Mouse (Mus musculus): ENCODE measurements around the gene Gcm1.
"Not testable (repeated sequence)": the region's sequence is repeated elsewhere in the genome, so short reads cannot be mapped to it uniquely, and the experiment has no call there.

Gene Gcm1

DNA sequence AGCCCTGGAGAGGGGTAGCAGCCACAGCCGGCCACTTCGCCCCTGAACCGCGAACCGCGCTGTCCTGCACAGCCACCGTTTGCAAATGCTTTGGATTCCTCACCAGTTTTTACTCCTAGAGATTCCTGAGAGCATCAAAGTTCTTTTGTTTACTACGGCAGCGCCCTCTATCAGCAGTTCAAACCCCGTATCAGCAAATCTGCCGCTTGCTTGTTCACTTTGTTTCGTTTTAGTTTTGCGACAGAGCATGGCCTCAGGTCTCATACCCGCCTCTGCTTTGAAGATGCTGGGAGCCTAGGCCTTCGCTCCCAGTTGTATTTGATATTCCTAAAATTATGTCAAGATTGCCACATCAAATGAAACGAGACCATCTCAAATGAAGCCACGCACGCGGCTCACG, 5.0 kb upstream of the Gcm1 start:
- no peak for DNase-seq (ENCODE audit: low read depth, low spot score)

- DNase-seq (ENCODE audit: low read depth, low spot score) = no peak
Observed at GRCm38 (mm10) chr9:78050452-78050970, 1.2 kb upstream of the Gcm1 start.

- no peak for DNase-seq (ENCODE audit: low read depth, low spot score)
Observed at GRCm38 (mm10) chr9:78053821-78054220, 2.1 kb downstream of the Gcm1 start.

- DNase-seq (ENCODE audit: low read depth, low spot score) = no peak
Observed at GRCm38 (mm10) chr9:78054298-78054697, 2.6 kb downstream of the Gcm1 start.

GRCm38 (mm10) chr9:78059525-78060120, 7.9 kb downstream of the Gcm1 start:
- DNase-seq (ENCODE audit: low read depth, low spot score) = no peak

DNA sequence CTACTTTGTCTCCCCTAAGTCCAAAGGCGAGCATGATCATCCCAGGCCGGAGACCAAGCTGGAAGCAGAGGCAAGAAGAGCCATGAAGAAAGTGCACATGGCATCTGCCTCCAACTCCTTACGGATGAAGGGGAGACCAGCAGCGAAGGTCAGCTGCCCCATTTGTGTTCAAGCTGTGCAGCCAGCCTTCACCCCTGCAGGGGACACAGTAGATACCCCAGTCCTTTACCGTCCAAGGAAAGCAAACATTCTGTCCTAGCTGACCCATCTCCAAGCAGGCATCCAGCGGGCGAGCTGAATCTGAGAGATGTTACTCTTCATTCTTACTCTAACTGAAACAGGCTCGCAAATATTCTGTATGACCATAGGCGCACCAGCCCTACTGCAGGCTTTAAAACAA, 10.7 kb downstream of the Gcm1 start:
- no peak for DNase-seq (ENCODE audit: low read depth, low spot score)

DNA sequence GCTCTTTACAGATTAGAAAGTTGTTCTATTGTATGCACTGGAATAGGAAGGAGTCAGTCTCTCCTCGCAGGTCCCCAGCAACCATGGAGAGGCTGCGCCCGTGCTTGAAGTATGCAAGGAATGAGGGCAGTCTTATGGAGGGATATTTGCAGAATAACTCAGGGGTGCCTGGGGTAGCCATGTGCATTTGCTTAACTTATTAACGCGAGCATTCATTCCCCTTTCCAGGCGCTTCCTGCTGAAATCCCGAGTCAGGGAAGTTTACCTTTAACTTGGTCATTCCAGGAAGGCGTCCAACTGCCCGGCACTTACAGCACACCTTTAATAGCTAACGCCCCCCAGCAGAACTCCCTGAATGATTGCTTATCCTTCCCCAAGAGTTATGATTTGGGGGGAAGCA, 12.4 kb downstream of the Gcm1 start:
- DNase-seq (ENCODE audit: low read depth, low spot score) = no peak

- DNase-seq (ENCODE audit: low read depth, low spot score) = no peak
Observed at GRCm38 (mm10) chr9:78070496-78070895, 18.8 kb downstream of the Gcm1 start.

GRCm38 (mm10) chr9:78071626-78072025, 19.9 kb downstream of the Gcm1 start:
- DNase-seq (ENCODE audit: low read depth, low spot score) = no peak

DNA sequence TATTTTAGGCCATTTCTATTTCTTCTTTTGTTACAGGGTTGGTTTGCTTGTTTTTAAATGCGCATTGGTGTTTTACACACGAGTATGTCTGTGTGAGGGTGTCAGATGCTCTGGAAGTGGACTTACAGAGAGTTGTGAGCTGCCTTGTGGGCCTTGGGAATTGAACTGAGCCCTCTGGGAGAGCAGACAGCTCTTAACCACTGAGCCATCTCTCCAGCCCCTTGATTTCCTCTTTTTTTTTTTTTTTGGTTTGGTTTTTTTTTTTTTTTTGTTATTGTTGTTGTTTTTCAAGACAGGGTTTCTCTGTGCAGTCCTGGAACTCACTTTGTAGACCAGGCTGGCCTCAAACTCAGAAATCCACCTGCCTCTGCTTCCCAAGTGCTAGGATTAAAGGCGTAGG, 21.6 kb downstream of the Gcm1 start:
- not testable (repeated sequence) for DNase-seq (ENCODE audit: low read depth, low spot score)

GRCm38 (mm10) chr9:78073713-78074340, 22.1 kb downstream of the Gcm1 start:
- no peak for DNase-seq (ENCODE audit: low read depth, low spot score)

DNA sequence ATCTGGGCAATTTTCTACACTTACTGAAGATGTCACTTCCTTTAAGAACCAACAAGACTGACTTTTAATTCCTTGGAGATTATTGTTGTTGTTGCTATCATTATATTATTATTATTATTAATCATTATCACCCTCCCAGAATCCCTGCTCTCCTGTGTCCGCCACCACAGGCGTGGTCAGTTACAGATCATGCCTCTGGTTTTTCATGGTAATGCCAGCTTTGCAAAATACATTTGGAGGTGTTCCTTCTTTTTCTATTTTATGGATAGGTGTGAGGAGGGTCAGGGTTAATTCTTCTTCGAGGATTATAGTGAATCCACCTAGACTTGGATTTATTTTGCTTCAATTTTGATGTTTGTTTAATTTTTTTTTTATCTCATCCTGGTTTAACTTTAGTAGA, 23.5 kb downstream of the Gcm1 start:
- DNase-seq (ENCODE audit: low read depth, low spot score) = no peak

DNA sequence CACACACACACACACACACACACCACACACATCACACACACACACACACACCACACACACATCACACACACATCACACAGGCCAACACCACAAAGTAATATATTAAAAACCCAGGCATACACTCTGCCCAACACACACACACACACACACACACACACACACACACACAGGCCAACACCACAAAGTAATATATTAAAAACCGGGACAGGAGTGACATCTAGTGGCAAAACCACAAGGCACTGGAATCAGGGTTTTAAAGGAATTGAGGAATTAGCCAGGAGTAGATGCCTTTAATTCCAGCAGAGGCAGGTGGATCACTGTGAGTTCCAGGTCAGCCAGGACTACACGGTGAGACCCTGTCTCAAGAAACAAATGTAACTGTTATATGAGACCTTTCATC, 26.5 kb downstream of the Gcm1 start:
- peak; percentile 53 for DNase-seq (ENCODE audit: low read depth, low spot score)

DNA sequence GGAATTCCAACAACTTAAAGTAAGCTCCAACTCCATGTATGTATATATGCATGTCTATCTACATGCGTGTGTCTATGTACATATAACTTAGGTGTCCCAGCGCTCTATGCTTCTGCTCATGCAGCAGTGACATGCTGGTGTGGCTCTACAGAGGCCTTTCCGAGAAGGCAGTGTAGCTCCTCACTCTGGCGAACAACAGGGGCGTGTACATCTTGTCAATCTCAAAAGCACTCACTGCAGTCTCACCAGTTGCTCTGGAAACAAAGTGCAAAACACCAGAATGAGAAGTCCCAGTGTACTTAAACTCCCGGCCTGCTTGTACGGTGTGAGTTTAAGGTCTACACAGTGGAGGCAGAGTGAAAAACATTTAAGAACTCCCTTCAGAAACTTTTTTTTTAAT, 30.1 kb downstream of the Gcm1 start:
- DNase-seq (ENCODE audit: low read depth, low spot score) = no peak

DNA sequence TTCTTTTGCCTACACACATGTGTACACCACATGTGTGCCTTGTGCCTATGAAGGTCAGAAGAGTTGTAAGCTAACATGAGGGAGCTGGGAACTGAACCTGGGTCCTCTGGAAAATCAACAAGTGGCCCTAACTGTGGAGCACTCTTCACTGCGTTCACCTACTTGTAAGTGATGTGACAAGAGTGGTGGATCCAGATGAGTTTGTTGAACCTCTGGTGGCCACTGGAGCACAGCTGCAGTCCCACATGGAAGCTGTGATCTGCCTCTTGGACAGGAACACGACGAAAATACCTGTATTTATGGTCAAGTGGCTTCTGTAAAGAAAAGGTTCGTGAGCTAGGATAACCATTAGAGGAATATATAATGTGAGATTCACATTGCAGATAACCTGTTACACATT, 32.6 kb downstream of the Gcm1 start:
- DNase-seq (ENCODE audit: low read depth, low spot score) = no peak

DNA sequence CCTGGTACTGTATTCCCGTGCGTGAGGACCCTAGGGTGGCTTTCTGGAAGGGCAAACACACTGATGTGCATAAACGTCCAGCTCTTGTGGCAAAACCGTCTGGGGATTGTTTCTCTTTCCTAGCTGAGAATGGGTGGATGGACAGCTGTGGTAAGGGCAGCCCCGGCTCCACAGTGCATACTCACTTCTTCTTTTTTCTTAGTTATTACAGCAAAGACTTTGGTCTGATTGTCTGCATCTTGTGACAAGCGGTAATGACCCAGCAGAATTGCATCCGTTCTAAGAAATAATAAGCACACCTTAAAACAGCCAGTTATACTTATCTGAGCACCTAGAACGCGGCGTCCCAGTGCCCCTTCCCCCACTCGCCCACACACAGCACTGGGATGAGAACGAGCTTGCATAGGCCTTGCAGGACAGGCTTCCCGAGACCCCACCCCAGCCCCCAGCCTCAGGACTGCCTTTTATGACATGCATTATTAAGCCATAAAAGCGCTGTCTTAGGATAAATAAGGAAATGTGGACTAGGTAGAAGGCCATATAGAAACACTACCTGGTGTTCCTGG, 34.1 kb downstream of the Gcm1 start:
- no peak for DNase-seq (ENCODE audit: low read depth, low spot score)

DNA sequence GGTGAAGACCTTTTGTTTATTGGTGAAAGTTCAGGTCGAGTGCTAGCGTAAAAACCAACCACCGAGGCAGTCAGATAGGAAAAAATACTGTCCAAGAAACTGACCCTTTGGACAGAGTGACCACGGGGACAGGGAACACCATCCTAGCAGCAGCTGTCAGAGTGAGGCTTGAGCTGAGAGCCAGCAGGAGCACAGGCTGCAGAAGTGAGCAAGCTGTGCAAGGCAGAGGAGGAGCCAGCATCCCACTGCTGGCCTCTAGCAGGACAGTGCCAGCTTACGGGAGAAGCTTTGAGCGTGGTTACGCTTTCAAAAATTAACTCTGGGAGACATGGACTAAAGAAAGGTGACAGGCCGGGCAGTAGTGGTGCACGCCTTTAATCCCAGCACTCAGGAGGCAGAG, 36.0 kb downstream of the Gcm1 start:
- no peak for DNase-seq (ENCODE audit: low read depth, low spot score)

DNA sequence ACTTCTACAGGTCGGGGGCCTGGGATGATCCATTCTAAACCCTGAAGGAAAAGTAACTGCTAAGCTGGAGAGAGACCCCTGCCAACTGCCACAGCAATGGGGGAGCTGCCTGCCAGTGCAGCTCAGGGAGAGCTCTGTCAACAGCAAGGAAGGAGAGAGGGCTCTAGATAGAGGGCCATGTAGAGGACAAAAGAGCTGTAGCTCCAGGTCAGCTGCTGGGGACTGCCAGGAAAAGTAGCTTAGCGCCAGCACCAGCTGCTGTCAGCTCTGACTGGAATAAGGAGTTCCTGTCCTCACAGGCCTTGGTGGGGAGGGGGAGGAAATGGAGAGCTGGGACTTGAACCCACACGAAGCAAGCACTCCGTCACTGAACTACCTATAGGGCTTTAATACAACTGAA, 36.8 kb downstream of the Gcm1 start:
- no peak for DNase-seq (ENCODE audit: low read depth, low spot score)

DNA sequence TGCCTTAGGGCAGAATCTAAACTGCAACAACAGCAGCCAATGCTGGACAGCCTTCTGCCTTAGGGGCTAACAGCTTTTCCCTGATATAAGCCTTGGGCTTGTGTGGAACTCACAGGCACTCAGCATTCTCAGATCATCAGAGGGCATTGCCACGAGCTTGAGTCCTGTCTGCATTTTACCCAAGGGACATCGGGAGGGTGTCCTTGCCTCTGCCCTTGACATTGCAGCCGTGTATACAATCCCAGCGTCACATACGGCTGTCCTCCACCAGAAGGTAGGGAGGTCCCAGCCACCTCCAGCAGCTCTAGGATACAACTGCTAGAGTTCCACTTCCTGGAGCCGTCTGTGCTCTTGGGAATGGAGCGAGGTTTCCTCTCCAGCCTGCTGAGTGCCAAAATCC, 37.2 kb downstream of the Gcm1 start:
- no peak for DNase-seq (ENCODE audit: low read depth, low spot score)

- no peak for DNase-seq (ENCODE audit: low read depth, low spot score)
Observed at GRCm38 (mm10) chr9:78089906-78090305, 38.2 kb downstream of the Gcm1 start.

DNA sequence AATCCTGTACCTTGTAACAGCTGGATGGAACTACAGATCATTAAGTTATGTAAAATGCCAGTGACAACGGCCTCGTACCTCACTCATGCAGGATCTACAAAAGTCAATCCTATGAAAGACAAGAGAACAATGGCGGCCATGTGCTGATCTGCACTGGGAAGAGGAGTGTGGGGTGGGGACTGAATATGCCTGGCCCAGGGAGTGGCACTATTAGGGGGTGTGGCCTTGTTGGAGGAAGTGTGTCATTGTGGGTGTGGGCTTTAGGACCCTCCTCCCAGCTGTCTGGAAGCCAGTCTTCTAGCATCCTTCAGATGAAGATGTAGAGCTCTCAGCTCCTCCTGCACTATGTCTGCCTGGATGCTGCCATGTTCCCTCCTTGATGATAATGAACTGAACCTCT, 38.9 kb downstream of the Gcm1 start:
- no peak for DNase-seq (ENCODE audit: low read depth, low spot score)

DNA sequence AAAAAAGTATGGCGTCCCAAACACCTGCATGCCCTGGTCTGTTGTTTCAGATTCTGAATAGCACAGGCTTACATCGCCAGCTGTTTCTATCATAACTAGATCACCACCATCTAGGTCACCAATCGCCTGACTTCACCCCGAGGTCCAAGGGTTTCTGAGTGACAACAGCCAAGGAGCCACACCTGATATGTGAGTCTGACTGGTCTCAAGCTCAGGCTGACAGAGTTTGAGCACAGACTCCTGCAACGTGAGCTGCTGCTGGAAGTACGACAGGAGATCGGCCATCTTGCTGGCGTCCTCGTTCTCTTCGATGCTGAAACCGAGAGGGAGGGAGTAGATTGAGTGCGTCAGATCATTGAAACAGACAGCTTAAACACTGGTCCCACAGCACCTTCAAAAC, 44.0 kb downstream of the Gcm1 start:
- no peak for DNase-seq (ENCODE audit: low read depth, low spot score)

DNA sequence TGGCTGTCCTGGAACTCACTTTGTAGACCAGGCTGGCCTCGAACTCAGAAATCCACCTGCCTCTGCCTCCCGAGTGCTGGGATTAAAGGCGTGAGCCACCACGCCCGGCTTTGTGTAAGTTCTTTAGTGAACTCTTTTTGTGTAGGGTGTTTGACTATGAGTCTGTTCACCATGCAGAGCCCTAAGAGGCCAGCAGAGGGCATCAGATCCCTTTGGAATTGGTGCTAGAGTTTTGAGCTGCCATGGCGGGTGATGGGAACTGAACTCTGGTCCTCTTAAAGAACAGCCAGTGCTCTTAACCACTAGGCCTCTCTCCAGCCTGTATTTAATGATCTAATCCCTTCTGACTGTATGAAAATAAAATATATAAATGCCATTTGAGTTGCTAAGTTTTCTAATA, 44.7 kb downstream of the Gcm1 start:
- peak; percentile 32 for DNase-seq (ENCODE audit: low read depth, low spot score)
